Mouse (Mus musculus): Measurements from ENCODE around the gene Zfp11. TPM values are rescaled to one million over a fixed set of nuclear protein-coding genes. Genes with fewer than 3 reads are reported as not detected.
"Not testable (repeated sequence)": the region's sequence is repeated elsewhere in the genome, so short reads cannot be mapped to it uniquely, and the experiment has no call there.

Zfp11 gene
- polyA plus RNA-seq, 1 experiment from 2014 or later: 2.6 TPM

DNA sequence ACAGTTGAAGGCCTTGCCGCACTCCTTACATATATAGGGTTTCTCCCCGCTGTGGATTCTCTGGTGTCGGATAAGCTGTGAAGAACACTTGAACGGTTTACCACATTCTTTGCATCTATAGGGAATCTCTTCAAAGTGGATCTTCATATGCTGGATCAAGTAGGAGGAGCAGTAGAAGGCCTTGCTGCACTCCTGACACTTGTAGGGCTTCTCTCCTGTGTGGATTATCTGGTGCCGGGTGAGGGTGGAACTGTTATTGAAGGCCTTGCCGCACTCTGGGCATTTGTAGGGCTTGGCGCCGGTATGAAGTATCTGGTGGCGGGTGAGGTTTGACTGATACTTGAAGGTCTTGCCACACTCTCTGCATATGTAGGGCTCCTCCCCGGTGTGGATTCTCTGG is 12.9 kb downstream of the Zfp11 start:
- Histone ChIP-seq H3K4me3 (ENCODE audit: inconsistent target) (no peak overlapping the region), H3K79me2 (ENCODE audit: inconsistent target) (no peaks in the 10 kb centered on the region), H3K27ac (no peak overlapping the region), H3K36me3 (ENCODE audit: inconsistent target) (peaks cover 18% of the 10 kb centered on the region; the same call in 1 of the 2 replicates)
- 94% methylated on average over 10 of the region's 10 CpGs for WGBS (ENCODE audit: missing documents)

DNA sequence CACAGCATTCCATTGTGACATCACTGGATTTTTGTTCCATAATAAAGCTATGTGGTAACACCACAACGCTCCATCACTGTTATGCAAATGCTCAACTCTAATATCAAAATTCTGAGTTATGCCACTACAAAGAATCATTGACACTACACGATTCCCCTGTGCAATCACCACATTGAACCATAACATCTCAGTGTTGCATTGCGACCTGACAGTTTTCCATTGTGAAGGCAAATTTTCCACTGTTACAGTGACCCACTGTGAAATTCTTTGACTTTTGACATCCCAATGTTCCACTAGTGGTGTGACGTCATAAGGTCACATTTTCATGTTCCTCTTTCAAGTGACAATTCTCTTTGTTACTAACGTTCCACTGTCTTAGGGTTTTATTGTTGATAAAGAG is 19.0 kb downstream of the Zfp11 start:
- no peaks in the 10 kb centered on the region for H3K36me3 ChIP-seq (ENCODE audit: inconsistent target)
- H3K79me2 ChIP-seq (ENCODE audit: inconsistent target): no peaks in the 10 kb centered on the region
- no peak overlapping the region for H3K4me3 ChIP-seq (ENCODE audit: inconsistent target)
- no peak overlapping the region for H3K27ac ChIP-seq
- 87% methylated on average over 5 of the region's 5 CpGs for WGBS (ENCODE audit: missing documents)

DNA sequence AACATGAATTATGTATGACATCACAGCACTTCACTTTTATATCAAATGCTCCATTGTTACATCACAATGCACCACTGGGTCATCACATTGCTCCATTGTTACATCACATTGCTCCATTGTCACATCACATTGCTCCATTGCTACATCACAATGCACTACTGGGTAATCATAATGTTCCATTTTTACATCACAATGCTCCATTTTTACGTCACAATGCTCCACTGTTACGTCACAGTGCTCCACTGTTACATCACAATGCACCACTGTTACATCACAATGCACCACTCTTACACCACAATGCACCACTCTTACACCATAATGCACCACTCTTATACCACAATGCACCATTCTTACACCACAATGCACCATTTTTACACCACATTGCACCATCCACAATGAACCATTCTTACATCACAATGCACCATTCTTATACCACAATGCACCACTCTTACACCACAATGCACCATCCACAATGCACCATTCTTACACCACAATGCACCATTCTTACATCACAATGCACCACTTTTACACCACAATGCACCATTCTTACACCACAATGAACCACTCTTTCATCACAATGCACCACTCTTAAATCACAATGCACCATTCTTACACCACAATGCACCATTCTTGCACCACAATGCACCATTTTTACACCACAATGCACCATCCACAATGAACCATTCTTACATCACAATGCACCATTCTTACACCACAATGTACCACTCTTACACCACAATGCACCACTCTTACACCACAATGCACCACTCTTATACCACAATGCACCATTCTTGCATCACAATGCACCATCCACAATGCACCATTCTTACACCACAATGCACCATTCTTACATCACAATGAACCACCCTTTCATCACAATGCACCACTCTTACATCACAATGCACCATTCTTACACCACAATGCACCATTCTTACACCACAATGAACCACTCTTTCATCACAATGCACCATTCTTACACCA is 37.3 kb downstream of the Zfp11 start:
- not testable (repeated sequence) for H3K27ac ChIP-seq; H3K4me3 ChIP-seq (ENCODE audit: inconsistent target); H3K79me2 ChIP-seq (ENCODE audit: inconsistent target); H3K36me3 ChIP-seq (ENCODE audit: inconsistent target)
- WGBS (ENCODE audit: missing documents): 80% methylated on average over 2 of the region's 2 CpGs

DNA sequence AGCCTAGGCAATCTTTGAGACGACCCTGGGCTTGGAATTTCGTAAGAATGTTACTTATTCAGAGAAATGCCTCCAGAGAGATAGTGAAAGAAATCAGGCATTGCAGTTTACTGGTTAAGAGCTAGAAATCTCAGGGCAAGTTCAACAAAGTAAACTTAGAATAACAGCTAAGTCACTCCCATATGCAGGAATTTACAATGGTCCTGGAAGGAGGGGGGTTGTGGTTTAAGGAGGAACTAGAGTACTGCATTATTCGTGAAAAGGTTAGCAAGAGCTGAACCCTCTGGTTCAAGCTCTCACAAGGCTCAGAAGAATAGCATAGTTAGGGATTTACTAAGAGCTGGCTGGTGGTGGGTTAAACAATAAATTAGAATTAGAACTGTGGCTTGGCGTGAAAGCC is 43.3 kb downstream of the Zfp11 start:
- 74% methylated on average over 4 of the region's 4 CpGs for WGBS (ENCODE audit: missing documents)
- not testable (repeated sequence) for H3K79me2 ChIP-seq (ENCODE audit: inconsistent target); H3K36me3 ChIP-seq (ENCODE audit: inconsistent target); H3K4me3 ChIP-seq (ENCODE audit: inconsistent target); H3K27ac ChIP-seq

DNA sequence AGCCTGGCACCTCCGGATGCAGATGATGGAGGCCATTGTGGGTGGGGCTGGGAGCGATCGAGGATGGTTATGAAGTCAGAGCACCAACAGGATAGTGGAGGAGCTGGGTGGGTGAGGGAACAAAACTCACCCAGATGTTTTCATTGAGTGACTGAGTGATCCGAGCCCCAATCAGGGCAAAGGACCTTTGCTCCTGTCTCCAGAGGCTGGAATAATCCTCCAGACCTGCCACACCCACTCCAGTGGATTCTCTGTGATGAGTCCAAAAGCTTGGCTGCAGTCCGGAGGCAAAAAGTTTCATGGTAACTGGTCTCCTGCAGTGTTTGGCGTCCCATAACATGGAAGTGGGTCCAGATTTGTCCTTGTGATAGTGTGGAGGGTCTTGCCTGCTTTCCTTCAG is 43.8 kb downstream of the Zfp11 start:
- Histone ChIP-seq H3K27ac (no peak overlapping the region), H3K79me2 (ENCODE audit: inconsistent target) (no peaks in the 10 kb centered on the region), H3K4me3 (ENCODE audit: inconsistent target) (no peak overlapping the region), H3K36me3 (ENCODE audit: inconsistent target) (no peaks in the 10 kb centered on the region)
- 92% methylated on average over 6 of the region's 6 CpGs for WGBS (ENCODE audit: missing documents)

DNA sequence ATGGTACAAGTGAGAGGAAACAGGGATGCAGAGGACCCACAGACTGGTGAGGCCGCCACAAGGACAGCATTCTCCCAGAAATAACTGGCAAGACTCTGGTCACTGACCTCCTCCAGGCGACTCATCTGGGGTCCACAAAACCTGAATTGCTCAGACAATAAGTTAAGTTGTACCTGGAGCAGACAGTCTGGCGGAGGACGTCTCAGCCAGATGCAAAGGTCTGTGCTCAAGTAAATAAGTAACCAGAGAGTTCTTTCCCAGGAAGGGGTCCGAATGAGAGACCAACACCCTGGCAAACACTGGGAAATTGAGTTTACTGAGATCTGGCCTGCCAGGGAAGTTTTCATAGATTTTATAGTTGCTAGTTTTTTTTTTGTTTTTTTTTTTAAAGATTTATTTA is 48.5 kb downstream of the Zfp11 start:
- no peaks in the 10 kb centered on the region for H3K36me3 ChIP-seq (ENCODE audit: inconsistent target)
- no peaks in the 10 kb centered on the region for H3K79me2 ChIP-seq (ENCODE audit: inconsistent target)
- no peak overlapping the region for H3K27ac ChIP-seq
- no peak overlapping the region for H3K4me3 ChIP-seq (ENCODE audit: inconsistent target)
- 94% methylated on average over 5 of the region's 5 CpGs for WGBS (ENCODE audit: missing documents)

DNA sequence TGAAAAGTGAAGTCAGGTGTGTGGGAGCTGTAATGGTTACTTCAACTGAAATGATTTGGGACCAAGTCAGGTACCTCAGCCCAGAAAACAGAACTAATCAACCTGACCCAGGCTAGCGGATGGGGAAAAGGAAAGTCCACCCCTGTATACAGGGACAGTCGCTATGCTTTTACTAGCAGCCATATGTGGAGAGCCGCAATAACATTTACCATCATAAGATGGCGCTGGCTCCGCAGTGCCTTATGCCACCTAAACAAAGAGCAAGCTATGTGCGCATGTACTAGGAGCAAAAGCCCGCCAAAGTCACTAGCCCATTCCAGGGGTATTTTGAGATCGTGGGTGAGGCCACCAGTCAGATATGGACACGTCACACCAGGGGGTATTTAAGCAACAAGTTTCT is 49.3 kb downstream of the Zfp11 start:
- not testable (repeated sequence) for H3K79me2 ChIP-seq (ENCODE audit: inconsistent target); H3K4me3 ChIP-seq (ENCODE audit: inconsistent target); H3K36me3 ChIP-seq (ENCODE audit: inconsistent target); H3K27ac ChIP-seq
- WGBS (ENCODE audit: missing documents): 76% methylated on average over 7 of the region's 9 CpGs

DNA sequence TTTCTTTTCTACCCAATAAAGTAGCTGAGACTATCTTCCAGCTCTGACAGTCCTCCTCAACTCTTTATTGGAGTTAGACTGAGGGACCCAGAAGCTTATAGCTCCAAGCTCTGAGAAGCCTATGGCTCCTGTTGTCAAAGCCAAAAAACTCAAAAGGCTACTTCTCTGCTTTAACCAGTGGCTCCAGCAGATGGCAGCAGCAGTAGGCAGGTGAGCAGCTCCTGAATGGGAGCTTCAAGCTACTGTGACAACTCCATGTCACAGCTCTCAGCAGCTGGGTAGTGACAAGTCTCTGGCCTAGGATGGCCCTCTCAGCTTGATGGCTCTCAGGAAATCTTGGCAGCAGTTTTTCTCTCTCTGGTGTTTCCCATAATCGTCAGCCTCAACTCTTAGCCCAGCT is 58.8 kb downstream of the Zfp11 start:
- WGBS (ENCODE audit: missing documents): 40% methylated on average over 1 of the region's 1 CpGs

DNA sequence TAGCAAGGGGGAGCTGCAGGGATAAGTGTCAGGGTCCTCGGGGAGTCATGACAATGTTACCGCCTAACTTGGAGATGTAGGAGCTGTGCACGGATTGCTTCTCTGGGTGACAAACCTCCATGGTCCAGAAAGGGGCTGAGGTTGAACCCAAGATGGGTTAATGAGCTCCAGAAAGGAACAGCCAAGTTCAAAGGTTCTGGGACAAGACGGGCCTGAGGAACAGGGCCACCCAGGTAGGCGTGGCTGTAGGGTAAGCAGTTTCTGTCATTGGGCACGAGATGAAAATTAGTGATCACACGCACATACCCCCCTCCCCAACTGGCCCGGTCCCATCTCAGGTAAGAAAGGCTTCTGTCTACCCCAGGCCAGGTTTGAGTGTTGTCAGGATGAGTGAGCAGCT is 62.4 kb downstream of the Zfp11 start:
- Histone ChIP-seq H3K27ac (no peak overlapping the region), H3K36me3 (ENCODE audit: inconsistent target) (no peaks in the 10 kb centered on the region), H3K79me2 (ENCODE audit: inconsistent target) (no peaks in the 10 kb centered on the region), H3K4me3 (ENCODE audit: inconsistent target) (no peak overlapping the region)
- 96% methylated on average over 8 of the region's 8 CpGs for WGBS (ENCODE audit: missing documents)

More for the DNA sequence above, 58.8 kb downstream of the Zfp11 start:
- Histone ChIP-seq H3K27ac (no peak overlapping the region), H3K4me3 (ENCODE audit: inconsistent target) (no peak overlapping the region), H3K79me2 (ENCODE audit: inconsistent target) (no peaks in the 10 kb centered on the region), H3K36me3 (ENCODE audit: inconsistent target) (no peaks in the 10 kb centered on the region)

Other genes with a start within 250 kb of the Zfp11 start
- gene Sfswap, start 168.9 kb downstream of the Zfp11 start, polyA plus RNA-seq (2018): 25.2 to 54.6 TPM (median 31.2 TPM) in 3 replicates
- gene Mmp17, start 85.9 kb downstream of the Zfp11 start, polyA plus RNA-seq (2018): 0.10 TPM in 1 of 3 replicates, not detected in the others
- not detected in 3 replicates for gene Sept14, start 38.4 kb upstream of the Zfp11 start, polyA plus RNA-seq (2018)
- 39.4 to 79.4 TPM (median 50.8 TPM) in 3 replicates for gene Mrps17, start 45.4 kb upstream of the Zfp11 start, polyA plus RNA-seq (2018)
- 42.7 to 57.0 TPM (median 51.5 TPM) in 3 replicates for gene Nipsnap2, start 55.0 kb upstream of the Zfp11 start, polyA plus RNA-seq (2018)
- 3.3 to 6.5 TPM (median 5.6 TPM) in 3 replicates for gene Psph, start 117.3 kb upstream of the Zfp11 start, polyA plus RNA-seq (2018)
- gene Sumf2, start 176.9 kb upstream of the Zfp11 start, polyA plus RNA-seq (2018): 10.1 to 18.3 TPM (median 12.6 TPM) in 3 replicates
- gene Chchd2, start 217.4 kb upstream of the Zfp11 start, polyA plus RNA-seq (2018): 61.0 to 327 TPM (median 283 TPM) in 3 replicates
- gene Zbed5, start 225.6 kb upstream of the Zfp11 start, polyA plus RNA-seq (2018): 0.23 to 0.46 TPM (median 0.32 TPM) in 3 replicates
- gene Phkg1, start 228.4 kb upstream of the Zfp11 start, polyA plus RNA-seq (2018): not detected in 3 replicates
- 0.11 to 1.1 TPM (median 0.14 TPM) in 3 replicates for gene Nupr1l, start 238.4 kb upstream of the Zfp11 start, polyA plus RNA-seq (2018)

All from macrophage (primary cell).